In the genomic region with DNA sequence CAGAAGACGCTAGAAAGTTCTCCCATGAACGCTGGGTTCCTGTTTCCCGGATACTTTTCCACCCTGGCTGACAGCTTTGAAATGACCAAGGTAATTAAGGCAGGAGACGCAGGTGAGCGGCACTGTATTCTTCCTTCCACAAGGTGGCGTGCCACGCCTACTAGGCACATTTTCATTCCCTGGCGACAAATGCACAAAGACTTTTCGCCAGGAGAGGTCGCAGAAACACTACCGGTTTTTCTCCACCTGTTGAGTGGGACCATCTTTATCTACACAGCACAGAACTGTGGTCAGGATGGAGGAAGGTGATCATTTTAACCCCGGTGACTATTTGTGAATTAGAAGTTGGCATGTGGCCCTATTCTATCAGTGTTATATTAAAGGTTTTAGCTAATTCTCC, we compare ENCODE assay signal across 8 mouse cellular contexts. TPM values are rescaled to one million over a fixed set of nuclear protein-coding genes. Genes with fewer than 3 reads are reported as not detected.
DNase-seq lines count a peak whose midpoint lies in the region; ATAC-seq and TF ChIP-seq lines count a peak whose summit lies in the region.

No protein-coding gene starts in this region.

- no peaks in the 10 kb centered on the region for H3K27me3 ChIP-seq in Patski

- CTCF ChIA-PET in Patski (lab: Charles Lee) = interaction anchor here (0.6 to 5.3 kb wide), 23 partner anchors 9 to 420 kb away, joined by 3 to 64 read pairs (median 4); a partner anchor contains a TSS

- in situ Hi-C loops in Patski (cut with MboI; ENCODE audit: low pct_unique_long_range_greater_than_20kb) = loop anchor here (5.0 kb wide), 3 partner anchors 76 to 191 kb away; a partner anchor contains a TSS

- peak; percentile 39 for DNase-seq in Patski (ENCODE audit: low read depth, low spot score)
- peak; percentile 91 to 93 for DNase-seq in cerebellum, postnatal 10 days
- peak; percentile 74 for DNase-seq in frontal cortex, postnatal 25 days (ENCODE audit: low spot score in 2 of 2)
- DNase-seq in hindlimb bud, embryonic 11.5 days (ENCODE audit: extremely low spot score, low read depth, low spot score) = peak; percentile 83
- DNase-seq in left cerebral cortex, adult 18-20 months (ENCODE audit: low spot score in 2 of 2) = peak; percentile 83 to 84
- peak; percentile 73 to 84 for DNase-seq in right cerebral cortex, postnatal 10 days (ENCODE audit: low spot score in 2 of 2)
- DNase-seq in urinary bladder, postnatal 14 days (ENCODE audit: low spot score) = peak; percentile 88

- TF ChIP-seq CTCF in Patski (IDR thresholded peaks at IDR 0.05) = peak; percentile 100

- POLR2A ChIA-PET in Patski (lab: Charles Lee) = interaction anchor here (0.6 to 1.1 kb wide), 2 partner anchors 153 to 188 kb away, joined by 3 to 4 read pairs; no protein-coding TSS in a partner anchor

- ATAC-seq in Patski = no peak
- peak; percentile 87 for ATAC-seq in megakaryocyte, adult 5-6 weeks (ENCODE audit: poor library complexity, severe bottlenecking)

RNA-seq across cellular contexts. Expression of a gene that starts 15.6 kb away (rescaled TPM):
- 26.7 TPM for polyA plus RNA-seq in Patski (2021)
- total RNA-seq in left cerebral cortex, adult 18-20 months (2021) = 10 to 100 TPM; 12.5 to 14.7 TPM
- total RNA-seq in megakaryocyte, adult 5-6 weeks (2015) = 22.9 and 32.9 TPM in 2 replicates
- 28.2 and 35.2 TPM in 2 replicates for total RNA-seq in megakaryocyte, adult 5-6 weeks (2017)

RNA-seq across cellular contexts. Expression of a gene that starts 40.9 kb away (rescaled TPM):
- polyA plus RNA-seq in Patski (2021) = 316 TPM
- total RNA-seq in left cerebral cortex, adult 18-20 months (2021) = 100 to 1,000 TPM; 215 to 218 TPM
- 47.7 and 70.1 TPM in 2 replicates for total RNA-seq in megakaryocyte, adult 5-6 weeks (2015)
- 69.9 and 71.9 TPM in 2 replicates for total RNA-seq in megakaryocyte, adult 5-6 weeks (2017)

Comparison
In these comparisons a context has a peak if more than half of its experiments do, and no peak if none do; other contexts are left out.
1. DNase-seq: peak in every context shown above with its lines; median percentile 92 in cerebellum, postnatal 10 days; 88 in urinary bladder, postnatal 14 days; 84 in left cerebral cortex, adult 18-20 months; 83 in hindlimb bud, embryonic 11.5 days; 78 in right cerebral cortex, postnatal 10 days; 74 in frontal cortex, postnatal 25 days; 39 in Patski.